ENCODE assay signal across 11 mouse cellular contexts in the genomic region with DNA sequence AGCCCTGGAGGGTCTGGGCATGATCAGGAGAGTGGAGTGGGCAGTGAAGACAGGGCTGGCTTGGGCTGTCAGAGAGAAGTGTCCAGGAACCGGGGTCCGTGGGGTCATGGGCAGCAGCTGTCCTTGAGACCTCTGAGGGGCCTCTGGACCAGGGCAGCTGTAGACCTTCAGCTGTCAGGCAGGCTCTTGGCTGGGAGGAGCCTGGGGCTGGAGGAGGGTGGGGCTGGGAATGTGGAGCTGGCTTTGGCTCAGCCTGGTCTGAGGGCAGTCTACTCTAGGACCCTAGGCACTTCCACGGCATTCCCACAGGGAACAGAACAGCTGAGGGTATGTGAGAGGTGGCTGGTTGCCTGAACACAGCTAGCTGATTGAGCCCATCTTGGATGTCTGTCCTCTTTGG. TPM values are rescaled to one million over a fixed set of nuclear protein-coding genes. Genes with fewer than 3 reads are reported as not detected.
DNase-seq lines count a peak whose midpoint lies in the region; ATAC-seq lines count a peak whose summit lies in the region.
"Had no signal": no experiment of that assay in that cellular context is flagged by ENCODE, and none has a peak within 500 bp of the region (broad histone marks: within the 10 kb centered on the region; RNA-seq: fewer than 3 reads in every experiment).

No protein-coding gene starts in this region.

- peak; percentile 16 for DNase-seq in hindbrain, embryonic 10.5 days (ENCODE audit: low spot score)
- no peak for DNase-seq in hindbrain, embryonic 11.5 days (ENCODE audit: low spot score)
- no peak for DNase-seq in embryonic facial prominence, embryonic 11.5 days (ENCODE audit: low spot score)
- DNase-seq in heart, postnatal 4 days, result peak; percentile 81
- DNase-seq in lung, postnatal 36 days, result peak; percentile 79
- no peak for DNase-seq in cerebellum, adult 18-20 months
- DNase-seq in adipocyte (ENCODE audit: low spot score), result no peak
- no peak for DNase-seq in natural killer cell, adult 2 months (ENCODE audit: low spot score in 2 of 2)

- H3K4me2 ChIP-seq in hindbrain, embryonic 11.5 days (replicated peaks; ENCODE audit: low read depth, low read length), result no peak overlapping the region
- no peak overlapping the region for H3K4me2 ChIP-seq in embryonic facial prominence, embryonic 11.5 days (ENCODE audit: low read depth, low read length)
- H3K4me2 ChIP-seq: midbrain, embryonic 12.5 days had no signal

- H3K4me3 ChIP-seq in hindbrain, embryonic 10.5 days, result no peak overlapping the region
- no peak overlapping the region for H3K4me3 ChIP-seq in hindbrain, embryonic 11.5 days (ENCODE audit: low read depth, low read length)
- H3K4me3 ChIP-seq in embryonic facial prominence, embryonic 11.5 days (ENCODE audit: low read depth, low read length), result no peak overlapping the region
- H3K4me3 ChIP-seq: midbrain, embryonic 12.5 days had no signal

- no peaks in the 10 kb centered on the region for H3K27me3 ChIP-seq in hindbrain, embryonic 10.5 days (ENCODE audit: insufficient read depth, poor library complexity, severe bottlenecking)
- no peaks in the 10 kb centered on the region for H3K27me3 ChIP-seq in hindbrain, embryonic 11.5 days (ENCODE audit: control insufficient read depth, insufficient read depth, low read length)
- no peaks in the 10 kb centered on the region for H3K27me3 ChIP-seq in embryonic facial prominence, embryonic 11.5 days (ENCODE audit: control insufficient read depth, insufficient read depth, low read length)
- H3K27me3 ChIP-seq: midbrain, embryonic 12.5 days had no signal

- H3K27ac ChIP-seq in hindbrain, embryonic 10.5 days, result peak overlapping the region; percentile 46
- no peak overlapping the region for H3K27ac ChIP-seq in hindbrain, embryonic 11.5 days (ENCODE audit: low read depth, low read length)
- no peak overlapping the region for H3K27ac ChIP-seq in embryonic facial prominence, embryonic 11.5 days (replicated peaks; ENCODE audit: low read depth, low read length)
- H3K27ac ChIP-seq: midbrain, embryonic 12.5 days had no signal

- H3K9me3 ChIP-seq in hindbrain, embryonic 10.5 days, result no peaks in the 10 kb centered on the region
- no peaks in the 10 kb centered on the region for H3K9me3 ChIP-seq in hindbrain, embryonic 11.5 days (ENCODE audit: control insufficient read depth, low read length)
- H3K9me3 ChIP-seq in embryonic facial prominence, embryonic 11.5 days (replicated peaks; ENCODE audit: control insufficient read depth, low read length), result no peaks in the 10 kb centered on the region
- H3K9me3 ChIP-seq: midbrain, embryonic 12.5 days had no signal

- peaks cover 32% of the 10 kb centered on the region for H3K4me1 ChIP-seq in hindbrain, embryonic 10.5 days (replicated peaks)
- peaks cover 4% of the 10 kb centered on the region; the same call in 1 of the 2 replicates for H3K4me1 ChIP-seq in hindbrain, embryonic 11.5 days (replicated peaks; ENCODE audit: control insufficient read depth, insufficient read depth, low read length)
- H3K4me1 ChIP-seq in embryonic facial prominence, embryonic 11.5 days (ENCODE audit: control insufficient read depth, insufficient read depth, low read length), result no peaks in the 10 kb centered on the region

- no peak overlapping the region for H3K9ac ChIP-seq in hindbrain, embryonic 11.5 days (ENCODE audit: low read depth, low read length)
- H3K9ac ChIP-seq in embryonic facial prominence, embryonic 11.5 days (replicated peaks; ENCODE audit: low read length), result no peak overlapping the region
- H3K9ac ChIP-seq: midbrain, embryonic 12.5 days had no signal

- H3K36me3 ChIP-seq in hindbrain, embryonic 10.5 days, result peaks cover 12% of the 10 kb centered on the region
- no peaks in the 10 kb centered on the region for H3K36me3 ChIP-seq in hindbrain, embryonic 11.5 days (ENCODE audit: control insufficient read depth, insufficient read depth, low read length)
- H3K36me3 ChIP-seq in embryonic facial prominence, embryonic 11.5 days (replicated peaks; ENCODE audit: control insufficient read depth, insufficient read depth, low read depth, low read length), result no peaks in the 10 kb centered on the region; the same call in 1 of the 2 replicates

- WGBS in hindbrain, embryonic 10.5 days, result 69% methylated on average over 3 of the region's 3 CpGs
- WGBS in hindbrain, embryonic 11.5 days, result 67% methylated on average over 3 of the region's 3 CpGs
- 55% methylated on average over 3 of the region's 3 CpGs for WGBS in embryonic facial prominence, embryonic 11.5 days

- ATAC-seq in hindbrain, embryonic 11.5 days (ENCODE audit: low FRiP score), result no peak
- 0 out of 2 replicates have a peak, but pooled peaks have one; percentile 34 for ATAC-seq in embryonic facial prominence, embryonic 11.5 days (replicated peaks; ENCODE audit: insufficient number of reproducible peaks, low FRiP score, low TSS enrichment, low read depth)
- ATAC-seq: CD4-positive, CD25-positive, alpha-beta regulatory T cell, adult 4 months had no signal

RNA-seq across cellular contexts. Expression of gene Cdc42ep2, which starts 10.7 kb away (rescaled TPM):
- polyA plus RNA-seq in hindbrain, embryonic 10.5 days (2016; fragmentation: Nextera tagmentation; extraction: Ambion mirVana), result 2.0 and 2.9 TPM in 2 replicates
- 3.4 TPM in 2 replicates for polyA plus RNA-seq in hindbrain, embryonic 11.5 days (2014; fragmentation: Nextera tagmentation; extraction: Ambion mirVana)
- polyA plus RNA-seq in embryonic facial prominence, embryonic 11.5 days (2014; fragmentation: Nextera tagmentation; extraction: Ambion mirVana), result 2.4 and 2.7 TPM in 2 replicates
- total RNA-seq in heart, postnatal 4 days (2021), result 10 to 100 TPM; 14.2 to 14.7 TPM

RNA-seq across cellular contexts. Expression of gene Dpf2, which starts 22.5 kb away (rescaled TPM):
- 225 TPM in 2 replicates for polyA plus RNA-seq in hindbrain, embryonic 10.5 days (2016; fragmentation: Nextera tagmentation; extraction: Ambion mirVana)
- 154 and 171 TPM in 2 replicates for polyA plus RNA-seq in hindbrain, embryonic 11.5 days (2014; fragmentation: Nextera tagmentation; extraction: Ambion mirVana)
- 202 and 213 TPM in 2 replicates for polyA plus RNA-seq in embryonic facial prominence, embryonic 11.5 days (2014; fragmentation: Nextera tagmentation; extraction: Ambion mirVana)
- total RNA-seq in heart, postnatal 4 days (2021), result 100 to 1,000 TPM; 111 to 119 TPM

RNA-seq across cellular contexts. Expression of gene Pola2, which starts 28.7 kb away (rescaled TPM):
- 83.7 and 110 TPM in 2 replicates for polyA plus RNA-seq in hindbrain, embryonic 10.5 days (2016; fragmentation: Nextera tagmentation; extraction: Ambion mirVana)
- polyA plus RNA-seq in hindbrain, embryonic 11.5 days (2014; fragmentation: Nextera tagmentation; extraction: Ambion mirVana), result 67.7 and 68.3 TPM in 2 replicates
- polyA plus RNA-seq in embryonic facial prominence, embryonic 11.5 days (2014; fragmentation: Nextera tagmentation; extraction: Ambion mirVana), result 91.0 and 97.6 TPM in 2 replicates
- total RNA-seq in heart, postnatal 4 days (2021), result 10 to 100 TPM; 32.9 to 37.1 TPM

RNA-seq across cellular contexts. Expression of gene Tigd3, which starts 41.3 kb away (rescaled TPM):
- 9.9 and 11.3 TPM in 2 replicates for polyA plus RNA-seq in hindbrain, embryonic 10.5 days (2016; fragmentation: Nextera tagmentation; extraction: Ambion mirVana)
- polyA plus RNA-seq in hindbrain, embryonic 11.5 days (2014; fragmentation: Nextera tagmentation; extraction: Ambion mirVana), result 7.0 and 7.5 TPM in 2 replicates
- 4.0 and 4.3 TPM in 2 replicates for polyA plus RNA-seq in embryonic facial prominence, embryonic 11.5 days (2014; fragmentation: Nextera tagmentation; extraction: Ambion mirVana)
- 1 to 10 TPM; 2.0 TPM for total RNA-seq in heart, postnatal 4 days (2021)

RNA-seq across cellular contexts. Expression of gene Slc22a20, which starts 50.7 kb away (rescaled TPM):
- polyA plus RNA-seq in hindbrain, embryonic 10.5 days (2016; fragmentation: Nextera tagmentation; extraction: Ambion mirVana), result not detected in 2 replicates
- polyA plus RNA-seq in hindbrain, embryonic 11.5 days (2014; fragmentation: Nextera tagmentation; extraction: Ambion mirVana), result not detected in 2 replicates
- polyA plus RNA-seq in embryonic facial prominence, embryonic 11.5 days (2014; fragmentation: Nextera tagmentation; extraction: Ambion mirVana), result not detected in 2 replicates
- not detected for total RNA-seq in heart, postnatal 4 days (2021)
- total RNA-seq: gastrocnemius, postnatal 36 days had no signal
- polyA plus RNA-seq: CD4-positive, CD25-positive, alpha-beta regulatory T cell, adult 4 months; midbrain, embryonic 12.5 days had no signal

Comparison
In these comparisons a context has a peak if more than half of its experiments do, and no peak if none do; other contexts are left out.
1. DNase-seq: peak in hindbrain, embryonic 10.5 days (single experiment), heart, postnatal 4 days (single experiment) and lung, postnatal 36 days (single experiment); none in hindbrain, embryonic 11.5 days (single experiment), embryonic facial prominence, embryonic 11.5 days (single experiment), cerebellum, adult 18-20 months (0 of 2), adipocyte (single experiment) and natural killer cell, adult 2 months (0 of 2).